Mouse (Mus musculus): ENCODE results near the gene Wdr24.

Gene Wdr24

DNA sequence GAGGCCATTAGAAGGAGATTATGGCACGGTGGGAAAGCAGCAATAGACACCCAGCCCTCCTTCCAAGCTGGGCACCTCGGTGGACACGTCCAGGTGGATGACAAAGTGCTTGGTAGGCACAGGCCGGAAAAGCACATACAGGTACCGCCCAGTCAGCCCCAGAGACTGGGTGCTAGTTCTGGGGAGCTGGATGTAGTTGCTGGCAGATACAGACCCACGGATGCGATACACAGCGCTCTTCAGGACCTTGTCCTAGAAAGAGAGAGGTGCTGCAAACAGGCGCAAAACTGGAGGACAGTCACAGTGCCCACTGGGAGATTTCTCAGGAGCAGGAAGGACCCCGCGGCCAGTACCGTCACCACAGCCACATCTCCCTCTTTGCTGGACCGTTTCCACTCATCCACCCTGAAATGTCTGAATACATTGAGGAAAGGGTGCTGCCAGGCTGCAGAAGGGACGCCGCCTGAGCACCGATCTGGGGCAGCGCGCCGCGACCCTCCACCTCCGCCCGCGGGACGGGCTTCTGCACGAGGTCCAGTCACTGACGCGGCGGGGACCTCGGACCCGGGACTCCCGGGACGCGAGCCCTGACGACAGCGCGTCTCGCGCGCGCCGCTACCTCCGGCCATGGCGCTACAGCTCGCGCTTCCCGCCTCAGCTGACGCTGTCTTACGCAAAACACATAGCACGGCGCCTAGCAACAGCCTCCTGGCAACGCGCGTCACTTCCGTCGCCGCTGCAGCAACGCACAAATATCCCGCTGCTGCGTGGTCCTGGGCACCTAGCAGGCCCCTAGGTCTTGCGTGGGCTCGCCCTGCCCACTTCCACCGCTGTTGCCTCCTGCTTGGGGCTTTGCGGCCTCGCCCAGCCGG, 37.6 kb downstream of the Wdr24 start, which contains the start of gene Wdr90:
Wdr90 (minus strand) TSS at position 670 of the 872 bp plus-strand sequence.
- peak; percentile 94 for DNase-seq (ENCODE audit: low read depth)

DNA sequence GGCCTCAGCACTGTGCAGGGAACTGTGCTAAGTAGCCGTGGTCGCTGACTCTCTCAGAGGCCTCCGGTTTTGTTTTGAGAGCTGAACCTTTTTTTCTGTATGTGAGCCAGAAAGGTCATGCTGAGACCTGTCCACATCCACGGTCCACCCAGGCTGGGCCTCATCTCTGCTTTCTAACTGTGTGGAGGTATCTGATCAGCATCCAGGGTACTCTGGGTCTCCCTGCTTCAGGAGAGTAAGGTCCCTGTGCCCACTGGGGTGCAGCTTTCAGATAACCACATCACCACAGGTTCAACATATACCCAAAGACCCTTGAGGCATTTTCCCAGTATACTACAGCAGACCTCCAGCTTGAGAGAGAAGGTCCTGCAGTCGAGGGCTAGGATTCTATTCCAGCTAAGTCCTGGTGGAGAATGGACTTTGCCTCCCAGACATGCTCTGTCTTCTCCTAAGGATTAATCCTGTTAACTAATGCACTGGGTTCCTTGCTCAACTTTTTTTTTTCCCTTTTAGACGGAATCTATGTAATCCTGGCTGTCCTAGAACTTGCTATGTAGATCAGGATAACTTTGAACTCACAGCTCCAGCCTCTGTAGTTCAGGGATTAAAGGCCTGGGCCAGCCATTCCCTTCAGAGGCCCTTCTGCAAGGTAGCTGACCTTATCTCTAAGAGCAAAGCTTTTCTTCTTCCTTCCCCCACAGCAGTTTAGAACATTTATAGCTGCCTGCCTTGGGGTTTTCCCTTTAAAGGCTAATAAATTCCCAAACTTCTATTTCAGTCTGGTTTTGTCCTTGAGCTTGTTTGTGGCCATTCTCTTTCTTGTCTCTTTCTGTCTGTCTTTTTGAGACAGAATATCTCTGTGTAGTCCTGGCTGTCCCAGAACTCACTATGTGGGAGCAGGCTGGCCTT, 38.5 kb downstream of the Wdr24 start:
- peak; percentile 22 for DNase-seq (ENCODE audit: low read depth)

DNA sequence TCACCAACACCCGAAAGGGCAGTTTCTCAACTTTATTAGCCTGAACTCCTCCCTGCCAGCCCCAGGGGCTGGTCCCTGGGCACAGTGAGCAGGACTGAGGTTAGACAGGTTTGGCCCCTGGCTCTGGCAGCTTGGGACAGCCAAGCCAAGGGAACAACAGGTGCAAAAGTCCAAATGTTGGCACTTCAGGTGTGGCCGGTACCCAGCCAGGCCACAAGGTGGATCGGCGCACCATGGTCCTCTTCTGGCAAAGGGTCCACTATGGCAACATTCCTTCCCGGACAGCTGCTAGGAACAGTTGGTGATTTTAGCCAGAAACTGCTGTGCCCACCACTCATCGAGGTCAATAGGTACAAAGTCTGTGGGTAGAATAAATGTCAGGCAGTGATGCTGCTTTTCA, 40.3 kb downstream of the Wdr24 start:
- DNase-seq (ENCODE audit: low read depth), result no peak

DNA sequence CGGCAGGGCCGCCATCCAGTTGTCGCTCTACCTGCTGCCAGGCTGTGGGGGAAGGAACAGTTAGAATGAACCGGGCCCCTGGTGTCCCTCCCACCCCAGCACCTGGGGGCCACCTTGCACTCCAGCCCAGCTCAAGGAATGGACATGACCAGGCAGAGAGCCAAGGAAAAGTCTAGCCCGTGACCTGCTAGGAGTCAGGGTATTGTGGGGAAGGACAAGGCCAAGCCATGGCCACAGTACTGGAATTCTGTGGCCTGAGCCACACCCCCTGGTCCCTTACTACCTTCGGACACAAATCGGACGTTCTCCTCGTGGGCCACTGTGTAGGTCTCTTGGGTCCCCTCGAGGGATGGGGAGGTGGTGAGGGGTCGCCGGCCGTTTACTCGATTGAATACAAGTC, 40.9 kb downstream of the Wdr24 start:
- DNase-seq (ENCODE audit: low read depth), result no peak

DNA sequence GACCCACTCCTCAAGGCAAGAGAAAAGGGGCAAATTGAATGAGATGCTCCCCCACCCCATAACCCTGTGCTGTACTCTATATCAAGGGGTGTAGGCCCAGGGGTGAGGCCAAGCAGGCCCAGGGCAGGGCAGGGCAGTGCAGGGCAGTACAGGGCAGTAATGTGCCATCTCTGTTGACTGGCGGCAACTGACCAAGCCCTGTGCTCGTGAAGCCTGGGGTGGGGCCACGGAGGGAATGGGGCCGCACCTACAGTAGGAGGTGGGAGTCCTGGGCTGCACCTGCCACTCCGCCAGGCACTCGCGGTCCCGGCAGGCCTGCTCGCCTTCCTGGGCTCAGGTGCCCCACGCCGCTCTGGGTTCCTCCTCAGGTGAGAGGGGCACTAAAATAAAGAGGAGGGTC, 41.9 kb downstream of the Wdr24 start:
- DNase-seq (ENCODE audit: low read depth), result no peak

DNA sequence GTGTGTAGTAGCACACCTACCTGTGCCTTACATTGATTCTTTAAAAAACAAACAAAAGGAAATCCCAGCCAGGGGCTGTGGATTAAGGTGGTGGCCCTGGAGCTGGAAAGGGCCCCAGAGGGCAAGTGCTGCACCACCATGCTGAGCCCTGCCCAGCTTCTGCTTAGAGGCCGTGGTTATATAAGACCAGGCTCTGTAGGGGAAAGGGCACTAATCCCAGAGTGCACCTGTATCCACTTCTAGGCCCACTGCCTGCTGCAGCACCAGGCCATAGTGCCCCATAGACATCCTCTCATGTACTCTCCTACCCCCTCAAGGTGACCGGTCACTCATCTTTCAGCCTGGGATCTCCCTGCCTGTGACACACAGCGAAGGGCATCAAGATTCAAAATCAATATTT, 42.7 kb downstream of the Wdr24 start:
- DNase-seq (ENCODE audit: low read depth), result no peak

DNA sequence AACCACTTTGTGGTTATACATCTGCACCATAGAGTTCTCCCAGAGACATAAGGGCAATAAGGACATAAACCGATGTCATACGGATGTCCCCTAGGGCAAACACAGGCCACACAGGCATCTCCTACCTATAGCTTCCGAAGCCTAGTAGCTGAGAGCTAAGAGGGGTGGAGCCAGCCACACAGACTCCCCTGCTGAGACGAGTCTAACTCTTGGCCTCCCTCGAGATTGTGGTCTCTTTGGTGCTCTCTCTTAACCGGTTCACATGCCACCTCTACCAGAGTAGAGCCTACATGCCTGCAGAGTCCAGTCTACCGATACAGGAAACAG, 44.0 kb downstream of the Wdr24 start:
- no peak for DNase-seq (ENCODE audit: low read depth)

DNA sequence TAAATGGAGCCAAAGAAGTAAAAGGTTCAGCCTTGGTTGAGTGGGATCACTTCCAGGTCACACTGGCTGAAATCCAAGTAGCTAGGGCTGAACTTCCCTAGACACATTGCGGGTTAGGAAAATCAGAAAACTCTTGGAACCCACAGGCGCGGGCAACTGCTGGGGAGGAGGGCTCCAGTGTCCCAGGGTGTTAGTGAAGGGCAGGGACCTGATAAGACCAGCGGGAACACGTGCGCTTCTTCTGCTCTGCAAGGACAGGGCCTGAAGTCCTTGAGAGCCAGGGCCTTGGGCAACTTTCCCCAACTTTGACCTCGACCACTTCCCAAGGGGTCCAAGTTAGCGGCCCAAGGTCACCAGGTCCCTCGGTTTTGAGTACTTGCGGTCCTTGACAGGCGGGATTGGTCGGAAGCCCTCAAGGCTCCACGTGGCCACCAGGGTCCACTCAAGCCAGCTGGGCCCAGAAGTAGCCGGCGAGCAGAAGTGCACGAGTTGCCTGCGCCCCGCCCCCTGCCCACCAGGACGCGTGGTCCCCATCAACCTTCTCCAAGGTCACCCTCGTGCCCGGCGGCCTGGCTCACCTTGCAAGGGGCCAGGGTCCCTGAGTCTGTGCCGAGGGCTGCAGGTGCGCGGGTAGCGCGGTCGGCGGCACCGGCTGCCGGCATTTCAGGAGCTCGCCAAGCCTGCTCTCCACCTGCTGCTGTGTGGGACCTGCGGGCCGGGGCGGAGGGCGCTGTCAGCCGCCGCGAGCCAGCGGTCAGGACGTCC, 44.6 kb downstream of the Wdr24 start:
- peak; percentile 72 for DNase-seq (ENCODE audit: low read depth)

DNA sequence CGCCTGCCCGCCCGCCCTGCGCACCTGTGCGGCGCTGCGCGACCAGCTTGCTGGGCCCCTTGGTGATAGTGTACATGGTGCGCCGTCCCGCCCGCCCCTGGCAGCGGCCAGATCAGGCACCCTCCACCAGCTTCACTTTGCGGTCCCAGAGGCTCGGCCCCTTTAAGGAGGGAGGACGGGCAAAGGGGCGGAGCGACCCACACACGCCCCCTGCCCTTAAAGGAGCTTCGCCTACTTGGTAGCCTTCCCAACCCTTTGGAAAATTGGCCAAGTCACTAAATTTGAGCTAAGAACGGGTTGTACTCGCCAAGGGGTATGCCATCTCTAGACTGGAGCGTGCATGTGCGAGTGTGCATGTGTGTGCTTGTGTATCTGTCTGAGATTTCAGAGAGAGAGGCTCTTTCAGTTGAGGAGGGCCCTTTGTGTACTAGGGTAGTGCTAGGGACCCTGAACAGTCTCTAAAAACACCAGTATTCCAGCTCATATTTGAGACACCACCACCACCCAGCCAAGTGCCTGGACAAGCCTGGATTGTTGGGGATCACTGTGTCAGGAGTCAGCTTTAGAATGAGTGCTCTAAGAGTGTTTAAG, 45.3 kb downstream of the Wdr24 start, which contains the start of gene Mcrip2:
Mcrip2 (minus strand) TSS at position 164 of the 591 bp plus-strand sequence.
- DNase-seq (ENCODE audit: low read depth), result peak; percentile 86

DNA sequence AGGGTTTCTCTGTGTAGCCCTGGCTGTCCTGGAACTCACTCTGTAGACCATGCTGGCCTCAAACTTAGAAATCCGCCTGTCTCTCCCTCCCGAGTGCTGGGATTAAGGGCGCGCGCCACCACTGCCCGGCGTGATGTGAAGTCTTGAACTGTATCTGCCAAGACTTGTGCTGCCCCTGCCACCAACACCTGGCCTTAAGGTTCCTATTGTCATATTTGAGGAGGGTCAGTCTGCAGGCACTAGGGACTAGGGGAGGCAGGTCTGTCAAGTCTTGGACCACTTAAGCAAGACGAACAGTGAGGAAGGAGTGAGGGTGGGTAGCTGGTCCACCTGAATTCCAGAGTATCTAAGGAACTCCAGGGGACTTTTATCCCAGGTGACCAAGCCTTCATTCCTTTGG, 46.1 kb downstream of the Wdr24 start:
- no peak for DNase-seq (ENCODE audit: low read depth)

DNA sequence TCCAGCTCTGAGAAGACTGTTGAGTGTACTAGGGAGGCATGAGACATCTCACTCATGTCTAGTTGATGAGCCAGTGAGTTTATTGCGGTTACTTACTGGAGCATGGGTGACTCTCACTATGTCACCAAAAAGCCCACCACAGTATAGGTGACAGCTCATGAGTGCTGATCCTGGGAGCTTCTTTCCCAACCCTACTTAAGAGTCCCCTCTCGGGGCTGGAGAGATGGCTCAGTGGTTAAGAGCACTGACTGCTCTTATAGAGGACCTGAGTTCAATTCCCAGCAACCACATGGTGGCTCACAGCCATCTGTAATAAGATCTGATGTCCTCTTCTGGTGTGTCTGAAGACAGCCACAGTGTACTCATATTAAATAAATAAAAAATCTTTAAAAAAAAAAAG, 46.5 kb downstream of the Wdr24 start:
- no peak for DNase-seq (ENCODE audit: low read depth)

DNA sequence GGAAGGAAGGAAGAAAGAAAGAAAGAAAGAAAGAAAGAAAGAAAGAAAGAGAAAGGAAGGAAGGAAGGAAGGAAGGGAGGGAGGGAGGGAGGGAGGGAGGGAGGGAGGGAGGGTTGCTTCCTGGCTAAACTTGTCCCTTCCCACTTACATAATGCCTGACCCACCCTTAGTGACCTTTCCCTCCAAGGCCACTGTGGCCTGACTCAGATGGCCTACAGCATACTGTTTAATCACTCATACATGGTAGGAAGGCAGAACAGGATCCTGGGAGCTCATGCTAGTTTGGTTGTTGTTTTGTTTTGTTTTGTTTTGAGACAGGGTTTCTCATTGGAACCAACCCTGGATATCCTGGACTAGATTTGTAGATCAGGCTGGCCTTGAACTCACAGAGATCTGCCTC, 48.1 kb downstream of the Wdr24 start:
- peak; percentile 29 for DNase-seq (ENCODE audit: low read depth)

DNA sequence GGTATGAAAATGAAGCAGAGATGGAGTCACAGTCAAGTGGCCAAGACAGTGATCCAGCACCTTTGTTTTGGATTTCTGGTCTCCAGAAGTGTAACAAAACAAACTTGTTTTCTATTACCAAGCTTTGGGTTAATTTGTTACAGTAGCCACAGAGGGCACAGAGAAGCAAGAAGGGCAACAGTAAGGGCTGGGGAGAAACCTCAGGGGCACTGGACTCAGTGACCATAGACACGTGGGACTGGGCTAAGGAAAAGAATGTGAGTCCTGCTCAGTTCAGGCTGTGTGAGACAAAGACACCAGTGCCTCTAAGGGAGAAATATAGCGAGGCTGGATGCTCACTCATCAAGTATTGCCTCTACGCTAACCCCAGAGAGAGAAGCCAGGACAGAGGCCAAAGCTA, 49.2 kb downstream of the Wdr24 start:
- no peak for DNase-seq (ENCODE audit: low read depth)

DNA sequence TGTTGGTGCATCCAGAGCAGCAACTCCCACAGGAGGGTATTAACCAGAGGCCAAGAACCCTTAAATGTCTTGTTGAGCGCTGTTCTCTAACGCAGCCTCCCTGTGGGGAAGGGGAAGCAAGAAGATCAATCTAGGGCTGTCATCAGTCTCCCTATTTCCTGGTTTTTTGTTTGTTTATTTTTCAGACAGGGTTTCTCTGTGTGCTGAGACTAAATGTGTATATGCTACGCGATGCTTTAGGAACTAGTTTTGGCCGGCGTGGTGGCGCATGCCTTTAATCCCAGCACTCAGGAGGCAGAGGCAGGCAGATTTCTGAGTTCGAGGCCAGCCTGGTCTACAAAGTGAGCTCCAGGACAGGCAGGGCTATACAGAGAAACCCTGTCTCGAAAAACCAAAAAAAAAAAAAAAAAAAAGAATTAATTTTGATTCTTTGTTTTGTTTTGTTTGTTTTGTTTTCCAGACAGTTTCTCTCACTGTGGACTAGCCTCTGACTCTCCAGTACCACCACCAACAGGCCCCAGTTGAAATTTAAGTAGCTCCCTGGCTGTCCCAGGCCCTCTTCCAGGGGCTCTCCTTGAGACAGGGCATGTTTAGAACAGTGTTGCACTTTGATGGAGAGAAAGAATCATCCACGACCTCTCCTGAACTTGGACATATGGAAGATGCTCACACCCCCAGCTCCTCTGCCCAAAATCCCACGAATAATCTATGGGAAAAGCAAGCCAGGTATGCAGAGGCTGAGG, 50.1 kb downstream of the Wdr24 start:
- DNase-seq (ENCODE audit: low read depth), result no peak

DNA sequence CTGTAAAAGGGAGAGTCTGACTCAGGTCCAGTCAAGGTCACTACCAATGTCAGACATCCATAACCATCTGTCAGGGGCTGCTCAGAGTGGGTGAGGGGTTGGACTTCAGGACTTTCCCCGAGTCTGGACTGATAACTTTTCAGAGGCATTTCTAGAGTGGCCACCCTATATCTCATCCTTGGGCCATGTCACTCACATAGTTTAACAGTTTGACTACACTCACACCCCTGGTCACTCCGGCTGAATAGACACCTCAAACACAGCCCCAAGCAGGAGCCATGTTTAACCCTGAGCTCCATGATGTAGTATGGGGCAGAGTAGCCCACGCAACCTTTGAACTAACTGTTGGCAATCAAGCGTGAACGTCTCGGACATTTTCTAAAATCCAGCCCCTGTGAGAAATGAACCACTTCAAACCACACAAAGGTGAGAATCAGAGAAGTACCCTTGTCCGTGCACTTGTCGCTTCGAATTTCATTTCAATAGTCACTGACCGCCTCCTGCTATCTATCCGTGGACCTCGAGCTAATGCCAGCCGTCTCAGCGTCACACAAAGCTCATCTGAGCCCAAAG, 50.8 kb downstream of the Wdr24 start:
- DNase-seq (ENCODE audit: low read depth), result no peak

DNA sequence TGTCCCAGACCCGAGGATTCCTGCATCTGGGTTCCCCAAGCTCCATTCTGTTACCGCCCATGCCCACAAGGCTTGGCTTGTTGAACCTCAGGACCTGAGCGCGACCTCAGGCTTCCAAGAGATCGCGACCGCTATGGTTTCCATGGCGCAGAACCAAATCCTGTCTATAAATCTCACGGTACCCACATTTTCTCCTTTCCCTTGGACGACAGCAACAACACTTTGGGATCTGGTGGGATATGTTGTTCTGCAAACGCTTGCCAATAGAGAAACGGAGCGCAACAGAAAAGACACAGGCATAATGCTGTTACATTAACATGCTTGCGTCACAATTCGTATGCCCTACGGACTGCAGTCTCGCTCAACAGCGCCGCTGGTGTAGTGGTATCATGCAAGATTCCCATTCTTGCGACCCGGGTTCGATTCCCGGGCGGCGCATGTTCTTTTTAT, 51.3 kb downstream of the Wdr24 start, which contains the start of gene Mettl26:
Mettl26 (plus strand) TSS at position 354 of the 450 bp plus-strand sequence.
- DNase-seq (ENCODE audit: low read depth), result no peak

DNA sequence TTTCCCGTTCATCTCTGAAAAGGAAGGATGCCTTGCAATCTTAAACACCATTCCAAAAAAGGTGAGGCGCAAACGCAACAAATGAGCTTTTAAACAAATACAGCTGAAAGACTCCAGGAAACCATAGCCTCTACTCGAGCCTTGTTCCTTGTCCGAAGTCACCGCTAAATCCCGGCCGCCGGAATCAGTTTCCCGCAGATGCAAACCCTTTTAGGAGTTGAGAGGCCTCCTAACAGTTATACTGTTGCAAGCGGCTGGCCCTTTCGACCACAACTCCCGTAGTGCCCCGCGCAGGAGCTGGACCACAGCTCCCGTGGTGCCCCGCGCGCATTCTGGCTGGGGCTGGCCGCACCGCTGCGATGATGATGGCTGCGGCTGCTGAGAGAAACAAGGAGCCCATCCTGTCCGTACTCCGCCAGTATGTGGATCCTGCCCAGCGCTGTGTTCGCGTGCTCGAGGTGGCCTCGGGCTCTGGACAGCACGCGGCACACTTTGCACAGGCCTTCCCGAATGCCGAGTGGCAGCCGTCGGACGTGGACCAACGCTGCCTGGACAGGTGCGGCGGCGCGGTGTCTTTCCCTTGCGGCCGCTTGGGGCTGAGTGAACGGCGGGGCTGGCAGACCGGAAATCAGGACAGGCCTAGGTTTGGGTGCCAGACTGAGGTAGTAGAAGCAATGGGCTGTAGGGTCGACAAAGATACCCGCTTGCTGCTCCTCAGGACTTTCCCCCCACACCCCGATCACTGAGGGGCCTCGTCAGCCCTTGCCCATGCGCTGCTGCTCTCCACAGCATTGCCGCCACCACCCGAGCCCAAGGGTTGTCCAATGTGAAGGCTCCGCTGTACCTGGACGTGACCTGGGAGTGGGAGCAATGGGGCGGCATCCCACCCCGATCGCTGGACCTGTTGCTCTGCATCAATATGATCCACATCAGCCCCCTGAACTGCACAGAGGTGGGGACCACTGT, 52.0 kb downstream of the Wdr24 start:
- DNase-seq (ENCODE audit: low read depth), result peak; percentile 92

DNA sequence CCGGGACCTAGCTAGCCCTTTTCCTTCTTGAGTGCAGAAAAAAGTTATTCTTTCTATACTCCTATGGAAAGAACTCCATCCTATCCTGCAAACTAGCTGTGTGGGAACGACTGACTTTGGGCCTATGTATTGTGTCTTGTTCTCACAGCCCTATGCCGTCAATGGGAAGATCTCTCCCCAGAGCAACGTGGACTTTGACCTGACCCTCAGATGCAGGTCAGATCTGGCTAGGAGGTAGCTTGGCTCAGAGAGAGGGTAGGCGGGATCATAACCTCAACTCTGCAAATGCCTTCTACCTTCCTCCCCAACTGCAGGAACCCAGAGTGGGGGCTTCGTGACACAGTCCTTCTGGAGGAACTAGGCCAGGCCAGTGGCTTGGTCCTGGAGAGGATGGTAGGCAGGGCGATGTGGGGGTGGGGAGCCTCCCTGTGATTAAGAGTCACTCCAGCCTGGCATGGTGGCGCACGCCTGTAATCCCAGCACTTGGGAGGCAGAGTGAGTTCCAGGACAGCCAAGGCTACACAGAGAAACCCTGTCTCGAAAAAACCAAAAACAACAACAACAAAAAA, 53.0 kb downstream of the Wdr24 start:
- DNase-seq (ENCODE audit: low read depth), result no peak

DNA sequence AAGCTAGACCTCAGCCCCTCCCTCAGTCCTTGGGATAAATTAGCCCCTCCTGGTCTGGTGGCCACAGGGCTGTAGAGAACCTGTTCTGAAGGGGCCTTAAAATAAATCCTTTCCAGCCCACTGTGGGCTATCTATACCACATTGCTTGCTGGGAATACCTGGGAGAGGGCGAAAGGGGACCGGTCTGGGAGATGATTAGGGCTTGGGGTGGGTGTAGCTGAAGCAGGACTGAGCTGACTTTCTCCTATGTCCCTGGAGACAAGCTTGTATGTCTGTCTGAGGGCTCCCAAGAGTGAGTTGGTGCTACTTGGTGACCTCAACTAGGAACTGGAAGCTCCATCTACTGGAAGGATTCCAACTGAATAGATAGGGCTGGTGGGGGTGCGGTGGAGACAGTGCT, 53.6 kb downstream of the Wdr24 start:
- no peak for DNase-seq (ENCODE audit: low read depth)
